Mouse (Mus musculus) right cerebral cortex, postnatal 36 days (tissue): ENCODE measurements around the gene Ntf5.
"Not testable (repeated sequence)": the region's sequence is repeated elsewhere in the genome, so short reads cannot be mapped to it uniquely, and the experiment has no call there.

Experiments used
- DNase-seq, 2 experiments: peaks; one replicate each; pipeline ENCODE4 v3.0.0; 2022; ENCODE audit warnings: low spot score in 2 of 2, mixed read lengths in 1 of 2

Gene Ntf5

DNA sequence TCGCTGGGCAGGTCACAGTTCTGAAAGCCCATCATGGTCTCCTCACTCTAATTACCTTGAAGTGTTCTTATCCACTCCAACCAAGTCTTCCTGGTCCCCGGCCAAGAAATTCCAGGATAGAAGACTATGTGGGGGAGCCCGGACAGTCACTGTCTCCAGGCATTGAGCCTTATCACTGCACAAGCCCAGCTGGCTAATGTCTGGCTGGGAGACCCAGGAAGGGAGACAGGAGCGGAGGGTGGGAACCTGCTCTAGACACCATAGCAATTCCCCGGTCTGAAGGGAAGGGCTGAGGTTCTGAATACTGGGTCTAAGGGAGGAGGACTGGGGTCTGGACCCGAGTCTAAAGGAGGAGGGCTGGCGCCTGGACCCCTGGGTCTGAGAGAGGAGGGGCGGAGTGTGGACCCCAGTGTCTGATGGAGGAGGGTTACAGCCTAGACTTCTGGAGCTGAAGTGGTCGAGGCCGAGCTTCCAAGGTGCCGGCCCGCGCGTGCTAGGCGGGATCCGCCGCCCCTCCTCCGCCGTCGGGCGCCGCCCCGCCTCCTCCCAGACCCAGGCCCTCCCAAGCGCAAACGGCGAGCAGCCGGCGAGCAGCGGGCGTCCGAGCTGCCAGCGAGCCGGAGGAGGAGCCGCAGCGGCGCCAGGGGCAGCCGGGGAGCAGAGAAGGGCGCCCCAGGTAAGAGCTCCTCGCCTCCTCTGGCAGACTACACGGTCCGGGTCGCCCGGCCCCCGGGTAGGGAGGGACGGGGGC is at the start of gene Ntf5:
Gene Ntf5, plus strand, starts transcription at position 583 of the 751 bp plus-strand sequence.
- DNase-seq, result no peak

DNA sequence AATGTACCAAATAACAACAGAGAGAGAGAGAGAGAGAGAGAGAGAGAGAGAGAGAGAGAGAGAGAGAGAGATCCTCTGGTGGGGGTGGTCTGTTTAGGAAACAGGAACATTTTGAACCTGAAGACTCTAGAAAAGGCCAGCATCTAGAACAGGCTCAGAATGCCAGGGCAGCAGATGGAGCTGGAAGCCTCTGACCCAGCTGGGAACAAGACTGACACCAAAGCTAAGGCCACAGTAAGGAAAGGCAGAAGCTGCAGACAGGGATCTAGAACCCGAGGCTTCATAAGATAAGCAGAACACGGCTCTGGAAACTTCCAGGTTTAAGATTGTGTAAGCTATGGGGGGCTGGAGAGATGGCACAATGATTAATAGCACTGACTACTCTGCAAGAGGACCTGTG is 49.5 kb upstream of the Ntf5 start:
- DNase-seq, result no peak

DNA sequence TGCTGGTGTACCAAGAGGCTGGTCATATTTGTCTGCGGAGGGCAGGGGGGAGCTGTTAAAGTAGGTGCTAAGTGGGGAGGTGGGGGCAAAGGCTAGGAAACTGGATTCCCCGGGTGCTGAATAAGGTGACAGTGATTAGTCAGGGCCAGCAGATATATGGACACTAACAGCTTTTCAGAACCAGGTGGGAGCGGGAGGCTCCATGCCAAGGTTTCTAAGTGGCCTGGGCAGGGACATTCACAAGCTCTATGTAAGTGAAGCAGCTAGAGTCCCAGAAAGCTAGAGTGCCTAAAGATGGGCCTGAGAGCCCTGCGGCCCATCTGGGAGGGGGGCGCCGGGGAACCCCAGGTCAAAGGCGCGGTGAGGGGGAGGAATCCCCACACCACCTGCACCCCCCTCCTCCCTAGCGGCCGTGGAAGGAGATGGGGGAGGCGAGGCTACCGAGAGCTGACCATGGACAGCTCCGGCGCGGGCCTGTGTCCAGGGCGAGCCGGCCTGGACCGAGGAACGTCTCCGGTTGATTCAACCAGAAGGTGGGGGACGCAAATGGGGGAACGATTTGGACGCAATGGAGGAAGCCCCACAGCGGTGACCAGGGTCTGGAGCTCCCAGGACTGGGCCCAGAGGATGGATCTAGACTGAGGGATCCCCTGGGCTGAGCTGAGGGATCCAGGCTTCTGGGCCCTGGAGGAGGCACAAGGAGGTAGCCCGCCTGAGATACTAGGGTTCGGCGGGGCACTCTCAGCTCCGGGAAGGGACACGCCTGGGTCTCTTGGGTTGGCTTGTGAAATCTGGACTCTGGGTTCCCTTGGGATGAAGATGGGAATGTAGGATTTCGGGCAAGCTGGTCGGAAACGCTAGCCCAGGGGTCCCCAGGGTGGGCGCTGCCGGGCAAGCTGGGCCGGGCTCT is 47.5 kb upstream of the Ntf5 start:
- DNase-seq, result no peak

GRCm38 (mm10) chr7:45366652-45367019 is 46.9 kb upstream of the Ntf5 start, which contains the start of gene Ppfia3:
Ppfia3 (minus strand) TSS chr7:45367019.
- no peak for DNase-seq

GRCm38 (mm10) chr7:45367020-45367880 is 46.2 kb upstream of the Ntf5 start:
- peak; percentile 98 for DNase-seq

- peak in 1 of 2 experiments; percentile 32 for DNase-seq
Measured at GRCm38 (mm10) chr7:45368178-45368577, 45.3 kb upstream of the Ntf5 start.

- no peak for DNase-seq
Measured at GRCm38 (mm10) chr7:45369022-45369745, 44.3 kb upstream of the Ntf5 start.

DNA sequence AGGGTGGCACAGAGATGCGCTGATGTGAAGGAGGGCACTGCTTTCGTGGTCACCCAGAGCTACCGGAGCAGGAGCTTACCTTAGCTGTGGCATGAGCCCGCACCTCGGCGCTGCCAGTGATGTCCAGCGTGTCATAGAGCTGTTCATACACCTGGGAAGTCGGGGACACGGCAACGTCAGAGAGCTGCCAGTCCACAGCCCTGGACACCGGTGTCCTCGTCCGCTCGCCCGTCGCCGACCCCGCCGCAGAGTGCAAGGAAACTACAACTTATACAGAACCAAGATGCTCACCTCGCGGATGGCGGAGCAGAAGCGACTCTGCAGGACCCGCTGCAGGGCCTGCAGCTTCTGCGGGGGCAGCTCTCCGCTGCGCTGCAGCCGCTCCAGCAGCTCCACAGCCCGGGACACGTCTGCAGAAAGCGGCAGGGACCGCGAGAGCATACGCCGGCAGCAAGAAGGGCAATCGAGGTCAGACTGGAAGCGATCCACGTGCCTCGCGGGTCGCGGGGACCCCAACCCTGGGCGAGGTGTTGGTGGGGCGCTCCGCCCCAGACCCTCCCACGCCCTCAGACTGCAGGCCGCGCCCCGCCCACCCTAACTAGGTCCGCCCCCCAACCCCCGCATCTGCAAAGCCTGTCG is 43.5 kb upstream of the Ntf5 start:
- DNase-seq, result peak in 1 of 2 experiments; percentile 32

DNA sequence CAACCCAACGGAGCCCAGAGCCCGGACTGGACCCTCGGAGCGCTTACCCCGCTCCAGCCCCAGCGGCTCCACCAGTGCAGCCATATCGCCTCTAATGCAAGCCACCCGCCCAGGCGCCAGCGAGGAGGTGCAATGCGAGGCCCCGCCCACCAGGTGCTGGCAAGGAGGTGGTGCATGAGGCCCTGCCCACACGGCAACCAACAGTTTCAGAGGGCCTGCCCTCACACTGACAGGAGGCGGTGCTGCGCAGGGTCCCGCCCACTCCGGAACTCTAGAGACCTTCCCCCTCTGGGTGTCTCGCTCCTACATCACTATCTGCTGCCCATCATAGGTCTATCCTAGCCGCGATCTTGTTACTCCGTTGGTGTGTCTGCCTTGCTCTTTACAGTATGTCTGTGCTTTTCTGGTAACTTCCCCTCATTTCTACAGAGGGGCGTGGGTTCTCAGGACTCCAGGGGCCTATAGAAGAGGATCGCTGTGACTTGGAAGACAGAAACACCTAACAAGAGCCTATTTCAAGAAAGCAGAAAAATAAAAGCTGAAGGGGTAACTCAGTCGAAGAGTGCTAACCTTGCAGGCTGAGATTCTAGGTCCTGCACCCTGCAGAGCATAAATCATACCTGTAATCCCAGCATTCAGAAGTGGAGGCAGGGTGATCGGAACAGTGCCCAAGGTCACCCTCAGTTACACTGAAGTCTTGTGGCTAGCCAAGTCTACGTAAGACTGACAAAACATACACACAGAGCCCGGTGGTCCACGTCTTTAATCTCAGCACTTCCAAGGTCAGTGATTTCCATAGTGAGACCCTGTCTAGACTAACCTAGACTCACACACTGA is 42.8 kb upstream of the Ntf5 start, which contains the start of gene Lin7b:
Gene Lin7b, minus strand, starts transcription at position 109 of the 837 bp plus-strand sequence.
- DNase-seq, result peak; percentile 93 to 94

DNA sequence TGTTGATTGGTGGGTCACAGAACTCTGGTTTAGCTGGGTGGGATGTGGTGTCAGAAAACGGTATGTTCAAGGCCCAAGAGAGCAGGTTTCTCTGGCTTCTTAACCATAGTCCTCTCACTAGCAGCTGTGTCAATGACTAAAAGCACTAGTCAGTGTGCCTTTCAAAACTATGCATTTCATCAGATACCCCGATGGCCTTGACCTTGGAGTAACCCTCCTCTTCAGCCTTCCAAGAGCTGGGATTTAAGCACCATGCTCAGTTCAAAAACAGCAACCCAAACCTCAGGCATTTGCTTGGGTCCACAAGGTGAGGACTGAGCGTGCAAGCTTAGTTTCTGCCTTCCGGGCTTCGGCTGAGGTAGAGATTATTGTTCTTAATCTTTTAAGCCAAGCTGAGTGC is 41.1 kb upstream of the Ntf5 start:
- DNase-seq, result no peak

GRCm38 (mm10) chr7:45374620-45375019 is 38.9 kb upstream of the Ntf5 start:
- DNase-seq, result no peak

- no peak for DNase-seq
Measured at GRCm38 (mm10) chr7:45376057-45376456, 37.4 kb upstream of the Ntf5 start.

DNA sequence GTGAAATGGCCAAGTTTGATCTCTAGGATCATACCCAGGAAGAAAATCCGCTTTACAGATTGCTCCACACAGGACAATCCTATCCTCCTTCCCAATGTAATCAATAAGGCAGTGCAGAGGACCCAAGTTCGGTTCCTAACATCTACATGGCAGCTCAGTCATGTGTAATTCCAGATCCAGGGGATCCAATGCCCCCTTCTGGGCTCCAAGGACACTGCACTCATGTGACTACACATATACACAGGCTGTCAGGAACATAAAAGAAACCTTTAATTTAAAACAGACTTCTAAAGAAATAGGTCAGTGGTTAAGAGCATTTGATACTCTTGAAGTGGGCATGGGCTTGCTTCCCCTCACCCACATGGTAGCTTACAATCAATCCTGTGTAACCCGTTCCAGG is 27.4 kb upstream of the Ntf5 start:
- DNase-seq, result no peak

DNA sequence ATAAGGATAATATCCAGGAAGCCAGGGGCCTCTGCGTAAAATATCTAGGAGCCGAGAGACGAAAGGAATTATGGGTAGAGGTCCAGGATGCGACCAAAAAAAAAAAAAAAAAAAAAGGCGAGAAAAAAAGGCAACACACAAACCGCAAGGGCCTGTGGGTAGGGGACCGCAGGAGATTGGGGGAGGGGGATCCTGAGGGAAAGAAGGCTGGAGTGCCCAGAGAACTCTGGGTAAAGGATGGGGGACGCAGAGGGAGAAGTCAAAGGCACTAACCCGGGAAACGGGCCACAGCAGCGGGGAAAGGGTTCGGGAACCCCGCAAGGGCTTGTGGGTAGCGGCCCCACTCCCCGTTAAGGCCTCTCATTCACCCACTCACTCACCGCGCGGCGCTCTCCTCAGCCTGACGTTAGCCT is 18.4 kb upstream of the Ntf5 start:
- no peak for DNase-seq

DNA sequence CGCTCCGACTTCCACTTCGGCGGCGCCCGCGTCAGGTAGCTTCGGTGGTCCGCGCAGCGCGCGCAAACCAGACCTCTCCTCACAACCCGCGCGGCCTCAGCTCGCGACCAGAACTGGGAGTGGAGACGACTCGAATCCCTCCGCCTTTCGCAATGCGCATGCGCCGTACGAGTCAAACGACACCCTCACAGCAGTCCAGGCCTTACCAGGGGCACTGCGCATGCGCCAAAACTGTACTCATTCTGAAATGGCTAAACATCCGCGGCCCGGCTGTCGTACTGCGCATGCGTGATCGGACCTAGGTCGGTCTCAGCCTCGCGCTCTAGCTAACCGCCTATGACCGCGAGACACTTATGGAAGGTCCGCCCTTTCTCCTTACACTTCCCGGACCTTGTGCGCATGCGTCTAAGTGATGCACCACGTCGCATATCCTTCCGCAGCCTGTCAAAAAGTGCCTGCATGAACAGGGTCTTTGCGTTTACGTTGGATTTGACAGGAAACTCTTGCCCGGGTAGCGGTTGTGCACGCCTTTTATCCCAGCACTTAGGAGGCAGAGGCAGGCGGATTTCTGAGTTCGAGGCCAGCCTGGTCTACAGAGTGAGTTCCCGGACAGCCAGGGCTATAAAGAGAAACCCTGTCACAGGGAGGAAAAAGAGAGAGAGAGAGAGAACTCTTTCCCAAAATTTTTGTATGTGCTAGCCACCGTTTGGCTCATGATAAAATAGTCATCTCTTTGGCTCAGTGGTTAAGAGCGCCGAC is 17.7 kb upstream of the Ntf5 start, which contains the start of gene Snrnp70:
Gene Snrnp70, minus strand, starts transcription at position 165 of the 759 bp plus-strand sequence.
- DNase-seq, result peak; percentile 100

GRCm38 (mm10) chr7:45396337-45396775 is 17.1 kb upstream of the Ntf5 start:
- not testable (repeated sequence) for DNase-seq

DNA sequence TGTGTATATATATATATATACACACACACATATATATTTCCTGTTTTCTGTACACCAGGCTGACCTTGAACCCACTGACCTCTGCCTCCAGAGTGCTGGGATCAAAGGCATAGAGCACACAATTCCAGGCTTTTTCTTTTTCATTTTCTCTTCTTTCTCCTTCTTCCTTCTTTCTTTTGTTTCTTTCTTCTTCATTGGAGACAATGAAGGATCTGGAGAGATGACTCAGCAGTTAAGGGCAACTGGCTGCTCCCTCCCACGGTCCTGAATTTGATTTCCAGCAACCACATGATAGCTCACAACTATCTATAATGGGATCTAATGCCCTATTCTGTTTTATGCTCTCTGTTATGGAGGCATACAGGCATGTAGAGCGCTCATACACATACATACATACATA is 16.7 kb upstream of the Ntf5 start:
- no peak for DNase-seq

- no peak for DNase-seq
Measured at GRCm38 (mm10) chr7:45401521-45402085, 11.9 kb upstream of the Ntf5 start.
